Mouse (Mus musculus): ENCODE measurements at regions not wholly inside any gene's neighbourhood (a gene's known extent, or its start where the extent isn't known, plus 50 kb on each side); places are given as distances from the start of the nearest gene placed in this dataset.

DNA sequence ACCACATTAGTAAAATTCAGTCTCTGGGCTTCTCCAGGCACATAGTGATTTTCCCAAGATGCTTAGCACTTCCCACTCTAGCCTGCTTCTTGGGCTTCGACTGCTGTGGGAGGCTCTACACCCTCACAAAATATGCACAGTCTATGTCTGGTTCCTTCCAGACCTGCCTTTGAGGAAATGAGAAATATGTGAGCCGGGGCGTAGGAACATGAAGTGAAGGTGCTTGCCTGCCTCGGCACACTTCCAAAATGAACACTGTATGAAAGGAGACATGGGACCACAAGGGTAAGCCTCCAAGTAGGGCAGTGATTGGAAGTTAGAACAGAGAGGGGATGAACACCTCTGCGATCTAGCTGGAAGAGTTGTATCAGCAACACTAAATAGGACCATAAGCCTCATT, 54.5 kb downstream of the Gm10260 start:
- DNase-seq (ENCODE audit: low spot score): peak; percentile 62

DNA sequence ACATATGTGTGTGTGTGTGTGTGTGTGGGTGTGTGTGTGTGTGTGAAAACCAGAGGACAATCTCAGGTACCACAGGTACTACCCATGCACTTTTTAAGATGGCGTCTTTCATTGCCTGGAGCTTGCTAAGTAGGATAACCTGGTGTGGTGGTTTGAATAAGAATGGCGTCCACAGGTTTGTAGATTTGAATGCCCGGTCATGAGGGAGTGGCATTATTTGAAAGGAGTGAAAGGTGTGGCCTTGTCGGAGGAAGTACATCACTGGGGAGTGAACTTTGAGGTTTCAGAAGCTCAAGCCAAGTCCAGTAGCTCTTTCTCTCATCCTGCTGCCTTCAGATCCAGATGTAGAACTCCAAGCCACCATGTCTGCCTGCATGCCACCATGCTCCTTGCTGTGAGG, 55.9 kb downstream of the Gm10260 start:
- no peak for DNase-seq (ENCODE audit: low spot score)

DNA sequence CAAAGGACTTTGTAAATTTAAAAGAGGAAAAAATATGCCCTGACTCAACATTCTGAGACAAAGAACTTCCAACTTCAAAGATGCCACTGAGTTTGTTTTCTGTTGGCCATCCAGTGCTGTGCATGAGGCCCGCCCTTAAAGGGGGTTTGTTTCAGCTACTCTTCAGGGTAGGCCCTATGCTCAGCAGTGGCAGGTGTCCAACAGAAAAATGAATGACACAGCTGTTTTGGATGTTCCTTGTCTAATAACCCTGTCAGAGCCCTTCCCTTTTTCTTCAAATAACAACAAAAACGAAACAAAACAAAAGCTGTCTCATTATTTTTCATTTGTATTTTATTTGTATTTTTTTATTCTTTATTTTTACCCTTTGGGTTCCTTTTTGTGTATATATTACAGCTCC, 61.5 kb downstream of the Gm10260 start:
- DNase-seq (ENCODE audit: low spot score): no peak

DNA sequence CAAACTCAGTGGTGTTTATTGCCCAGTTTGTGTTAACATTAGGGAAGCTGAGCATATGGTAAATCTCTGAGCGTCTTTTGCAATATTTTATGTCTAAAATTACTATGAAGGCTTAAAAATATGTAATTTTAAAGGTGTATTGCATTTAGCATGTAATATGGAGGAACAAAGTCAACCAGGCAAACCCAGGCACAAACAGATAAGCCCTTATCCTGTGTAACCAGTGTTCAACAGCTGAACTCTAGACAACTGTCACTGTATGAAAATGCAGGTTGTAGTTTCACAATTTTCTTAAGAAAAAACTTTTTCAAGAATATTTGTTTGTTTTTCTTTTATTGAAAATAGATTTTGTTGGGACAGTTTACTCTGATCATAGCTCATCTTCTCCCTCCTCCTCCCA, 62.1 kb downstream of the Gm10260 start:
- DNase-seq (ENCODE audit: low spot score): no peak

DNA sequence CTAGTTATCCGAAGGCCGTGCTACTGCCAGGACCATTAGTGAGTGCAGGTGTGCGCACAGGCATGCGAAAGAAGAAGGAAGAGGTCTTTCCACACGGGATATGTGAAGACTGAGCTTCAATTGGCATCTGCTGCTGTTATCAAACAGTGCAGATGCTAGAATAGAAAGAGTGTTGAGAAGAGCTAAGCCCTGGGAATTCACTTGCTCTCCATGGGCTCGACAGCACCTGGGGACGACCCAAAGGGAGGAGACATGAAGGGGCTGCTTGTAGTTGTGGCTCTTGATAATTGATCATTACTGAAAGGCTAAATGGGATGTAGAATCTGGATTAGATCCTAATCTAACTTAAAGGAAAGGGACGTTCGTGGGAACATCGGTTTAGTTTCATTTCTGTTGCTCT, 63.2 kb downstream of the Gm10260 start:
- no peak for DNase-seq (ENCODE audit: low spot score)

DNA sequence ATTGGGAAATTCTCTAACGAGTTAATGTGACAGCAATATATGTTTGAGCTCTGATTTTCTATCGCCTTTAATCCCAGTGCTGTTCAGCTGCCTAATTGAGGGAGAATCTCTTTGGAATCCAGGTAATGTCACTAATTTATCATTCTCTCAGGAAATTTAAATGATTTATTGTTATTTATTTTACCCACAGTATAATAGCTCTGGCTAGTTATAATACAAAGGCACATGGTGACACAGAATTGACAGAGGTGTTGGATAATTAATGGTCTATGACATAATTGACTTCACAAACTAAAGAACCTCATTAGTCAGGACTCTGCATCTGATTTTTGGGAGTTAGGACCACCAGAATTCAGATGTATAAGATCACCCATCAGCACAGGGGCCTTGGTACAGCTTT, 65.4 kb downstream of the Gm10260 start:
- no peak for DNase-seq (ENCODE audit: low spot score)

DNA sequence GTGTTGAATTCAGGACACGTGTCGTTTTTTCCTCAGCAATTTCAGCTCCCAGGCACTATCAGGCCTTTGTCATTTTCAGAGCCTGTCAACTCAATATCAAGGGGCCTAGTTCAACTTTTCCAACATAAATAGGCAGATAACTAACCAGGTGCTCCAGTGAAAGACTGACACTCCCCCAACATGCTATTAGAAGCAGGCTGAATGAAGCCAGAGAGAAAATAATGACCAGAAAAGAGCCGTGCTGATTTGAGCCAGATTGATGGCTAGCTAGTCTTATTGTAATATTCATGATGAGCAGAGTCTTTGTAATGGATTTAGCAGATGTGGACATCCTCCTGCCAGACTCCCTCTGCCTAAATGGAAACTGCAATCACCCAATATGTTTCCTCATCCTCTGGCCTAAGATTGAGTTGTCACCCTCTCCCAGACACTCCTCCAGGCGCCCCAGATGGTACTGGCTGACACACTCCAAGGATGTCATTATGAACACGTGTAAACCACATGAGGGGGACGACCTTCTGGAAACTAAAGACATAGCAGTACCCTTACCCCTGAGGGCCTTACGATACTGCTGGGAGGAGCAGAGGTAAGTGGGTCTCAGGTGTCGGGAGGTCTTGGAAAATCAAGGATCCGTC, 66.0 kb downstream of the Gm10260 start:
- DNase-seq (ENCODE audit: low spot score): no peak

DNA sequence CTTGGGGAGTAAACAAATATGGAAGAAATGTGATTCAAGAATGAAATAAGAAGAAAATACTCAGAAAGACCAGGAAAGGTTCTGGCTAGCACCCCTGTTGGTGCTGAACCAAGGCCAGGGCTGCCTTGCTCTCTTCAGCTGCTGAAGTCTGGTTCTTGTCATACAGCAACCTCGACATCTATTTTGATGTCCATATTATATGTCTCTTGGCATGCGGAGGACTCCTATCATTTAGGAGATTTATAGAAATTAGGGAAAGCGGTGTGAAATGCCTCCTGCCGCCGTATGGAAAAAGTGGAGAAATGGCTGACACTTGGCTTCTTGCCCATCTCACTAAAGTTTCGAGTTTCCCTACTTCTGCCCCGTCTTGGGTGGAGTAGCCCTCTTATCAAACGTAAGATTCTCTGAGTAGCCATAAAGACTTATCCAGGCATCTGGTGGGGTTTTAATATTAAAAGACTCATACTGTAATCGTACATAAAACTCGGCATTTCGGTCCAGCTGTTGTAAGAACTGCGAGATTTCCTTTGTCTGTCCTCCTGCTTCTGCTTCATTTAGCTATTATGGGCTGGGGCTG, 72.0 kb downstream of the Gm10260 start:
- no peak for DNase-seq (ENCODE audit: low spot score)

DNA sequence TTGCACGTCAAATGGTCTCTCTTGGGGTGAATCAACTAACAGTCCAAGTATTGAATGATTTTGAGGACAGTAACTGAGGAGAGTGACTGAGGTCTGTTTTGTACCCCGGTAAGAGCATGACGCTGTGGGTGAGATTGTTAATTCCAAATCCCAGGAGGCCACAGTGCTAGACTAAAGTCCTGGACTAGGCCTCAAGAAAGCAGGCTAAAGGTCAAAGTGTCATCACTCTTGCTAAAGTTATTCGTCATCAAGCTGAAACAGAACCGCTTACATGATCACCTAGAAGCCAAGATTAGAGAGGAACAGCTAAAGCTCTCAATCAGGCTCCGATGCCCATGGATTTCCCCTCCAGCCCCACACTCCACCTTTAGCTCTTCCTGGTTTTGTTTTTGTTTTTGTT, 76.6 kb downstream of the Gm10260 start:
- DNase-seq (ENCODE audit: low spot score): no peak

DNA sequence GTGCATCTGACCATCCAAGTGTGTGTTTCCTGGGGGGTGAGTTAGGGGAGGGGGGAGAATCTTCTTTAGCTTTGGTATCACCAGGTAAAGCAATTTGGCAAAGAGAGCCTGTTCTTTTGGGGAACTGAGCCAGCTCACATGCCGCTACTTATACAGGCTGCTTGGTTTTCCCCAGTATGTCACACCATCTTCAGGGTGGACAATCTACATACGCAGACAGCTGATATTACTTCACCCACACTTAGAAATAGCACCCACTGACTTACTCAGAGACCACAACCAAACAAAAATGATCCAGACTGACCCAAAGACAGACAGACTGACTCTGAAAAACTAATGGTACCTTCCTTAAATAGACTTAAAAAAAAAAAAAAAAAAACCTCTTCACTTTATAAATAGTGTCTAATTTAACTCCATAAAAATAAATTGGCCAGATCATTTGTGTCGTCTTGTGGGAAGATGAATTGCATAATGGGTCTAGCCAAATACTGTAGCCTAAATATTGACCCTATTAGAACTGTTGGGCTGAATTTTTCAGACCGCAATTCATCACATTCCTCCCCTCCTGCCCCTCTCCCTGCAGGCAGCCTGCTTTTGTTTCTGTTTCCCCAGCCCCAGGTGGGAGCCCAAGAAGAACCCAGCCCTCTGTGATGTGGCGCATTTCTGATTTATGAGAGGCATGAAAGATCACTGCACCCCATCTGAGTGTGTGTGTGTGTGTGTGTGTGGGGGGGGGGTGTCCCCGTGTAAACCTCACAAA, 79.0 kb downstream of the Gm10260 start:
- no peak for DNase-seq (ENCODE audit: low spot score)

DNA sequence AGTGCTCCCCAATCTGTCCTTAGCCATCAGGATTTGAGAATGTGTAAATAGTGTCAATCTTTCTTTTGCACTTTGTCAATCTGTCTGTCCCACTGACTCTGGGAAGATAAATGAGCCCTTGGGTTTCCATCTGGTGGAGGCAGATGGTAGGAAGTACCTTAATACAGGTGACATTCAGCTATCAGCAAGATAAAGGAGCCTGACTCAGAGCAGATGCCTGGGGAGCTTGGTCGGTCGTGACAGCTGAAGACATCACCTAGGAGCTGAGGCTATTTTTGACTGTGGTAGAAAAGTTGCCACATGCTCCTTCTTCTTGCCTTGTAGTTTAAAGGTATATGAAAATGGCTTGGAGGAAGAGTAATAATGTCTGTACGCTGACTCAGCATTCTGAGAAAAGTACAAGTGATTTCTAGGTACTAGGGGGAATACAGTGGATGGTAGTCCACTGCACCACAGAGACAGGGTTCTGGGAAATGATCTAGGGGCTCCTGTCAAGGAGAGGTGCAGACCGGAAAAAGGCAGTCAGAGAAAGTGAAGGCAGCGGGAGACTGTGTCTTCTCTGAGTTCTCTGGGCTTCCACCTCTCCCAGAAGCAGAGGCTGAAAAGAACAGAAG, 80.0 kb downstream of the Gm10260 start:
- no peak for DNase-seq (ENCODE audit: low spot score)

DNA sequence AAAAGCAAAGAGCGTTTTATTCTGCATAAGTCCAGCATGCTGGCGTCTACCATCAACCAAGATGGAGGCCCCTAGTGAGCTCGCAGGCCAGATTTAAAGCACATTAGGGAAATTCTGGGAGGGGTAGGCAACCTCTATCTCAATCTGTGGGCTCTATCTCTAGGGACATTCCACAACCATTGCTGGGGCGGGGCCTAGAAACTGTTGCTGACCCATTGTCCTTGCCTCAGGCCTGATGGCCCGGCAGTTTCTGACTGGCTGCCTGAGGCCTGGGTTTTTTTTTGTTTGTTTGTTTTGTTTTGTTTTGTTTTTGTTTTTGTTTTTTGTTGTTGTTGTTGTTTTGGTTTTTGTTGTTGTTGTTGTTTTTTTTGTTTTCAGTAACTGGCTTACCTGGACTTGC, 81.4 kb downstream of the Gm10260 start:
- no peak for DNase-seq (ENCODE audit: low spot score)

DNA sequence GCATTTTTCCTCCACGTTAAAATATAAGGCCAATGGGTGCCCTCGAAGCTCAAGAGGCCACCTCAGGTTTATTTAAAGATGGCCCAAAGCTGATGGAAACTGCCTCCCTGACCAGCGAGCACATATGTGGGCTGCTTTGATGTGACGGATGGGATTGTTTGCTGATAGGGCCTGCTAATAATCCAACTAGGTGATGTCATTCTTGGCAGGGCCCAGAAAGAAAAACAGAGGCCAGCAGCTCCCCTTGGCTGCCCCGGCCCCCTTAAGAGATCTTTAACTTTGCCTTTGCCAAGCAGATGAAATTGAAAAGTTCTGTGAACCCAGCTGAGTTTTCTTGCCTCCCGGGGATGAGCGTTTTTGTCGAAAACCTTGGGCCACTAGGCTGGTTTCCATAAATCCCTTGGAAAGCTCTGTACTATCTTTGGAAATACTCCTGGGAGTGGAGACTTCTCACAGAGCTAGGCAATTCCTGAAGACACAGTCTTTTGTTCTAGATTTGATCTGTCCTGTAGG, 83.8 kb downstream of the Gm10260 start:
- no peak for DNase-seq (ENCODE audit: low spot score)

DNA sequence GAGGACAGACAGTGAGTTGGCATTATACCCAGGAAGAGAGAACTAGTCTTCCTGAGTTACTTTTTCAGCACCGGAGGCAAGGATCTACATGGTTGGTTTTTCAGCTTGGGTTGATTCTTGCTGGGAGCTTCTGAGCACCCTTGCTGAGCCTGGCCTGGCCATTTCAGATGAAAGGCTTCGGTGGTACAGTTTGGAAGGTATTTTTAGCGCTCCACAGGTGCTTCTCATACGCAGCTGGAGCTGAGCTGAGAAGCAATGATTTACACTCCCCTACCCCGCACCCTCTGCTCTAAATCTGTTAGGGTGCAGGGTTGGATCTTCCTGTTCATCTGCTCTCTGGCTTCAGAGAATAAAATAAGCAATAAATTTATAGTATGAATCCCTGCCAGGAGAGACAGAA, 87.3 kb downstream of the Gm10260 start:
- DNase-seq (ENCODE audit: low spot score): no peak

DNA sequence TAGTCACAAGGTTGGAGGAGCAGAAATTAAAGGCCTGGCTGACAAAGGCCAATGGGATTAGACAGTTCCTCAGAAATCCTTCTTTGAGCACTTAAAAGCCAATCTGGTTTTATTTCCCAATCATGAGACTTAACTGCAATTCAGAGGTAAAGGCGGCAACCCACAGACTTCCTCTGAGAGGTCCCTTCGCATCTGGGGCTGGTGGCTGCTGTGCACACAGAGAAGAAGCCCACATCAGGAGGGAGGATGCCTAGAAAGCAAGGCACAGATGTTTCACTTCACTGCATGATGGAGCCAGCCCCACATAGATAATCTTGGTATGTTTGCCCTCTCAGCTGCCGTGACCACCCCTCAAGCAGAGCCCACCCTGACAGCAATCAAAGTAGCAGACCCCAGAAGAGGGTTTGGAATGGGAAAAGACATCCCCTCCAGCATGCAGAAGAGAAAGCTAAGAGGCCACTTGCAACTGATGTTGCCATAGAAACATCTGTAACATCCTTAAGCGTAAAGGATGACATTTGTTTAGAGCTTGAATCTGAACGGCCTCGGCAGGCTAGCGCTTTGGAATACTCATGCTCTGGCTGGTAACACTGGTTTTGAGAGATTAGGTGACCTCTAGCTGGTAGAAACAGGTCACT, 88.3 kb downstream of the Gm10260 start:
- DNase-seq (ENCODE audit: low spot score): no peak

DNA sequence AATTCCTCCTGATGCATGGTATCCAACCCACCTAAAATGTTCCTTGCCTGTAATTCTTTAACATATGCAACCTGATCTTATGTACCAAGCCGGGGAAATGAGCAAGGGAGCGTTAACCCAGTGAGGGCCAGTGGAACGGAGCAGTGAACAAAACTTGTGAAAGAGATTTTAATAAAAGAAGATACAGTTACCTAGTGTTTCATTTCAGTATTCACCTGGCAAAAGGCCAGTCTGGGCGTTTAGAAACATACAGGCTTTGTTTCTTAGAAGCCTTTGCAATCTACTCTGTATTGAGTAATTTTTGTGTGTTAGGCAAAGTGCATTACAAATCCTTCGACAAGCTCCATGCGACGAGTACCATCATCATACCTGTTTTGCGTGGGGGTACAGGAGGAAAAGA, 91.1 kb downstream of the Gm10260 start:
- DNase-seq (ENCODE audit: low spot score): no peak

DNA sequence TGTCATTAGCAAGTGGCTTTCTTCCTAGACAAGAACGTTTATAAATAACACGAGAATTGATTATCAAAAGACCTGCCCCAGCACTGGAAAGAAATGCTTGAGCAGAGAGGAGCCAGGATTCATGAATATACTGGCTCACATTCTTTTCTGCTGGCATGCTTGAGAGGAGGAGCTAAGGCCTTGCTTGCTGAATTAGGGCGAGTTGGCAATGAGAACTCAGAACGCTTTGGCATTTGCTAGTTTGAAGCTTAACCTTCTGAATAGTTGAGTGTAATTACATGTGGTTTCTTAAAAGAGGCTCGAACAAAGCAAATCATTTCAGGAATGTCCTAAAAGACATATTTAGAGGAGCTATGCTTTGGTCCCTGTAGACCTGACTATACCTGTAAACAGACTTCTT, 91.5 kb downstream of the Gm10260 start:
- DNase-seq (ENCODE audit: low spot score): no peak

DNA sequence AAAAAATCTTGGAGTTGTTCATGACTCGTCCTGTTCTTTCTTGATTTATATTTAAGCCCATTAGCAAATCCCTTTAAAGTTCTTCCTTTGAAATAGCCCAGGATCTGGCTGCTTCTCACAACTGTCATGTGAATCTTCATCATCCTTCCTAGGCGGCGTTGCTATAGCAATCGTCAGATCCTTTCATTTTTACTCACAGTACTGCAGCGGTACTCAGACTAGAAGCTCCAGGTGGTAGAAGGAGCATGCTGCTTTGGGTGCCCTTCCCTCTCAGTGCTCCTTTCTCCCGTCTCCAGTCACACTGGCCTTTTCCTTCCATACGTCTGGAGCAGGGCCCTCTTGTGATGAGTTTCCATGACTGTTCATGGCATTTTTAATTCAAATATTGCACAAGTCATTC, 93.1 kb downstream of the Gm10260 start:
- DNase-seq (ENCODE audit: low spot score): peak; percentile 49

DNA sequence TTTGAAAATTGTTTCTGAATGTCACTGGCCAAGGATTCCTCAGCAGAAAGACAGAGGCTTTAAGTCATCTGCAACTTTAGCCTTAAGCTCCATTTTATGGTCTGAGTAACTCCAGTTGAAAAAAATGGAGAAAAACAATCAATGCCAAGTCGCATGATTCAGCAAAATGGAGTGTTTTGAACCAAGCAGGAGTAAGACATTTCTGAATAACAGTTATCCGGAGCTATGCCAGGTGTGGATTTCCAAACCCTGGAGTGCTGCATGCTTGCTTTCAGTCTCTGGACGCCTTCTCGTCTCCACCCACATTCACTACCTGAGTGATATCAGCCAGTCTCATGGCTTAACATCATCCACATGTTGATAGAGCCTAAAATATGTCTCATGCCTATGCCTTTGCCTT, 93.7 kb downstream of the Gm10260 start:
- DNase-seq (ENCODE audit: low spot score): no peak

DNA sequence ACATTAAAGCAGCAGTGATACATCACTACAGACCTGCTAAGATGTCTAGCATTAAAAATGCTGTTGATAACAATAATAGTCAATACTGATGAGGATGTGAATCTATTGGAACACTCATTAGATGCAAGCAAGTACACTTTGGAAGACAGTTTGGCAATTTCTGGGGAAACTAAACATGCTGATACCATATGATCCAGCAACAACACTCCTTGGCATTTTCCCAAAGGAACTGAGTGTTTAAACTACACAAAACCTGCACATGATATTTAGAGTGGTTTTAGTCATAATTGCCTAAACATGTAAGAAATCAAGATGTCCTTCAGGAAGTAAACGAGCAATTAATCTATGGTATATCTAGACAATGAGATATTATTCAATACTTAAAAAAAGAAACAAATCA, 95.2 kb downstream of the Gm10260 start:
- no peak for DNase-seq (ENCODE audit: low spot score)

DNA sequence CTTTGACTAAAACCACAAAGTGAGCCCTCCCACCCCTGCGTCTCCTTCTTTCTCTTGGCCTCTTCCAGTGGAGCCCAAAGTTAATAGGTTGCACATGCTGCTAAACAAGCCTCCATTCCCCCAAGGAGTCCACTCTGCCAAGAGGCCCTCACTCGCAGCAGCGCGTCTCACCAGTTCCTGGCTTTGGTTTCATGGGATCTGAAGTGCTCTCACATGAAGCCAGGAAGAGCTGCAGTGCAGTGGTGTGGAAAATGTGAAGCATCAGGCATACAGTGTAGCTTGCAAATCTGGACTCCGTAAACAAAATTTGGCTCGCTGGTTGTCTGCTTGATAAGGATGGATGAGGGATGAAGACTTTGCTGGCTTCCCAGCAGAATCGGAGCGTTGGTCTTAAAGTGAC, 97.7 kb downstream of the Gm10260 start:
- no peak for DNase-seq (ENCODE audit: low spot score)

DNA sequence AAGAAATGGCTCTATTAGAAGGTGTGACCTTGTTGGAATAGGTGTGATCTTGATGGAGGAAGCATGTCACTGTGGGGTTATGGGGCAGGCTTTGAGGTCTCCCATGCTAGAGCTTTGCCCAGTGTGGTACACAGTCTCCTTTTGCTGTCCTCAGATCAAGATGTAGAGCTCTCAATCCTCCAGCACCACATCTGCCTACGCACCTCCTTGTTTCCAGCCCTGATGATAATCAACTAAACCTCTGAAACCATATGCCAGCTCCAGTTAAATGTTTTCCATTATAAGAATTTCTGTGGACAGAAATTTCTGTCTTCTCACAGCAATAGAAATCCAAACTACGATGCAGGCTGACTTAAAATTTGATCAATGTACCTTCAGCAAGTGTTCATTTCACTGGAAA, 103.8 kb downstream of the Gm10260 start:
- no peak for DNase-seq (ENCODE audit: low spot score)

DNA sequence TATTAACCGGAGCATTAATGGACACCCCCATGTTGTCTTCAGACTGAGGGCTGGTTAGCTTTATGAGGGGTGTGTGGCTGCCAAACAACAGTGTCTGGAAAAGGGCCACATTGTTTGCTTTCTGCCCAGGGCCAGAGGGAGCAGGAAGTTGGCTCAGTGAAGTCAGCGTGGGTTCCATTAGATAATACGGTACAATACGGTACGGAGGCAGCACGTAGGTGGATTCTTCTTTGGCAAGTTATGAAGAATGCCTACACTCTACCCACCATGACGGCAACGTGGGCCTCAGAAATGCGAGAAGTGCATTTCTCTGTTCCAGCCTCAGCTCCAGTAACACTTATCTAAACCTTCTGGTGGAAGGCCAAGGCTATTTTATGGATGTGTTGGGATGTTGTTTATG, 108.2 kb downstream of the Gm10260 start:
- no peak for DNase-seq (ENCODE audit: low spot score)
